Mouse (Mus musculus) brain, embryonic 14.5 days (tissue): Measurements from ENCODE around the gene Sipa1l3.

Experiments used
- CTCF ChIP-seq: fragments of 200-500 bp; IDR thresholded peaks from 2 replicates; pipeline ENCODE4 v1.5.1; 2012; ENCODE audit warnings: inconsistent platforms, mild to moderate bottlenecking, moderate library complexity, borderline replicate concordance; ENCODE audit not compliant: insufficient read depth, insufficient read length; ENCODE audit errors: extremely low read depth
- POLR2A ChIP-seq: fragments of 200-500 bp; IDR thresholded peaks from 2 replicates; pipeline ENCODE4 v1.6.1; 2012; ENCODE audit warnings: mild to moderate bottlenecking, inconsistent platforms, borderline replicate concordance; ENCODE audit not compliant: poor library complexity, insufficient read depth, insufficient read length, severe bottlenecking; ENCODE audit errors: extremely low read depth

DNA sequence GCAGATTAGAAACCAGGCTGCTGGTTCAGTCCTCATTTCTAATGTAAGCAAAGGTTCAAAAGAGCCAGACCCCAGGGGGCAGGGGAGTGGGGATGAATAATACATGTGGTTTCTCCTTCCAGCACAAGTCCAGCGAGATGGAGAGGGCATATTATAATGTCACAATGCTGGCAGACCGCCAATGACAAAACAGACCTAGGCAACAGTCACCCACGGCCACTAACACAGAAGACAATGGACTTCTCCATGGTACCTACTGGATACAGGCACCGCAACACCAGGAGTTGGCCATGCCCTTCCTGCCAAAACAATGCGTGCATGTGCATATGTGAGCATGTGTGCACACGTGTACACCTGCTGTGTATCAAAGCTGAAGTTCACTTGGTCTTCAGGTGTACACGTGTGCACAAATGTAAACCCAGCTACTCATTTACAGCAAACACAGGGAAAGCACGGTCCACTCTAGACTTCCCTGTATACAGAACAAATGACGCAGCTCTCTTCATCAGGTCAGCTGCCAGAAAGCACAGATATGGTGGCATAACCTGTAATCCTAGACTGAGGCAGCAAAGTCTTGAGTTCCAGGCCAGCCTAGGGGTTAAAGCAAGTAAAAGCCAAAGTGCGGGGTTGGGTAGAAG lies 21.4 kb downstream of the Sipa1l3 start:
- TF ChIP-seq CTCF (no peak), POLR2A (no peak)
